ENCODE assay signal across 22 mouse cellular contexts in the genomic region with DNA sequence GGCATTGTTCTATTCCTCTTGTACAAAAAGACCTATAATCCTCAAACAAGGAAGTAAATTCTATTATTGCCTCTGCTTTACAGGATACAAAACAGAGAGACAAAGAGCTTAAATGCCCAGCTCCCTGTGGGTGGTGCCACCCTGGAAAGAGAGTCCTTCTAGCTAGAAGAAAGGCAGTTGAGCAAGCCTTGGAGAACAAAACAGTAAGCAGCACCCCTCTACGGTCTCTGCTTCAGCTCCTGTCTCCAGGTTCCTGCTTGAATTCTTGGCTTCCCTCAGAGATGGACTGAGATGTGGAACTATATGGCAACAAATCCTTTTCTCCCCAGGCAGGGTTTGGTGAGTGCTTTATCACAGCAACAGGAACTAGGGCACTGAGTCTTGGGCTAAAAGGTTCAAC. TPM values are rescaled to one million over a fixed set of nuclear protein-coding genes. Genes with fewer than 3 reads are reported as not detected.
DNase-seq lines count a peak whose midpoint lies in the region; ATAC-seq and TF ChIP-seq lines count a peak whose summit lies in the region.
"Had no signal": no experiment of that assay in that cellular context is flagged by ENCODE, and none has a peak within 500 bp of the region (broad histone marks: within the 10 kb centered on the region; RNA-seq: fewer than 3 reads in every experiment).

No protein-coding gene starts in this region.

- no peaks in the 10 kb centered on the region for H3K79me2 ChIP-seq in MEL (ENCODE audit: control insufficient read depth, insufficient read depth, low read length, poor library complexity)

- no peak for TF ChIP-seq EP300 in MEL (IDR thresholded peaks at IDR 0.05; ENCODE audit: low read depth in 1 of 2, low read length in 2 of 2)

- ATAC-seq in midbrain, embryonic 11.5 days (ENCODE audit: low FRiP score), result no peak
- ATAC-seq in midbrain, embryonic 14.5 days (ENCODE audit: low FRiP score, low TSS enrichment), result no peak
- ATAC-seq in intestine, embryonic 14.5 days (replicated peaks; ENCODE audit: low FRiP score, low TSS enrichment, low read depth), result no peak
- ATAC-seq: forebrain, postnatal 0 days; hindbrain, postnatal 0 days had no signal

- peak; percentile 57 for DNase-seq in midbrain, embryonic 11.5 days (ENCODE audit: low spot score, missing footprints)
- DNase-seq in midbrain, embryonic 14.5 days, result no peak
- DNase-seq in MEL (ENCODE audit: low read depth, low spot score), result peak; percentile 20
- DNase-seq in intestine, embryonic 14.5 days (ENCODE audit: low spot score), result peak; percentile 38
- no peak for DNase-seq in neural tube, embryonic 10.5 days (ENCODE audit: extremely low spot score, low spot score)
- no peak for DNase-seq in cerebellum, postnatal 14 days
- DNase-seq in kidney, postnatal 14 days, result no peak
- DNase-seq: adrenal gland, adult 8-10 months; cerebellum, adult 11 months; cerebellum, adult 8-10 months; cerebellum, postnatal 25 days; forebrain, postnatal 0 days; gastrocnemius, adult 2 months; gastrocnemius, postnatal 25 days; heart, postnatal 4 days had no signal

- H3K4me1 ChIP-seq in midbrain, embryonic 11.5 days (ENCODE audit: control insufficient read depth, insufficient read depth, low read length), result no peaks in the 10 kb centered on the region
- H3K4me1 ChIP-seq in midbrain, embryonic 14.5 days (ENCODE audit: control insufficient read depth, insufficient read depth, low read length), result peaks cover 2% of the 10 kb centered on the region; the same call in 1 of the 2 replicates
- peaks cover 11 to 35% of the 10 kb centered on the region in 2 experiments for H3K4me1 ChIP-seq in MEL (ENCODE audit: control insufficient read depth in 1 of 2, insufficient read depth in 2 of 2, low read length in 2 of 2)
- H3K4me1 ChIP-seq in intestine, embryonic 14.5 days (replicated peaks; ENCODE audit: control insufficient read depth, insufficient read depth, low read length), result no peaks in the 10 kb centered on the region
- H3K4me1 ChIP-seq in small intestine, adult 2 months (ENCODE audit: control insufficient read depth, insufficient read depth, insufficient read length, low read length), result peaks cover 26% of the 10 kb centered on the region; the same call in 1 of the 2 replicates
- H3K4me1 ChIP-seq: forebrain, embryonic 12.5 days; hindbrain, embryonic 12.5 days had no signal

- H3K9me3 ChIP-seq in midbrain, embryonic 11.5 days (ENCODE audit: control insufficient read depth, low read length), result no peaks in the 10 kb centered on the region
- no peaks in the 10 kb centered on the region for H3K9me3 ChIP-seq in midbrain, embryonic 14.5 days (ENCODE audit: control insufficient read depth, low read length)
- H3K9me3 ChIP-seq in MEL (replicated peaks; ENCODE audit: insufficient read depth, low read length), result no peaks in the 10 kb centered on the region
- H3K9me3 ChIP-seq in intestine, embryonic 14.5 days (ENCODE audit: control insufficient read depth, low read length), result no peaks in the 10 kb centered on the region
- H3K9me3 ChIP-seq: embryonic facial prominence, embryonic 13.5 days; forebrain, embryonic 12.5 days; heart, embryonic 13.5 days; hindbrain, embryonic 12.5 days had no signal

- TF ChIP-seq RAD21 in MEL (IDR thresholded peaks at IDR 0.05; ENCODE audit: low read depth, low read length), result no peak

- WGBS in midbrain, embryonic 11.5 days, result 41% methylated on average over 1 of the region's 1 CpGs
- 33% methylated on average over 1 of the region's 1 CpGs for WGBS in midbrain, embryonic 14.5 days
- WGBS in intestine, embryonic 14.5 days, result 79% methylated on average over 1 of the region's 1 CpGs
- 37% methylated on average over 1 of the region's 1 CpGs for WGBS in small intestine, adult 2 months

- no peak overlapping the region for H3K27ac ChIP-seq in midbrain, embryonic 11.5 days (ENCODE audit: low read depth, low read length)
- H3K27ac ChIP-seq in midbrain, embryonic 14.5 days (replicated peaks; ENCODE audit: low read depth, low read length), result no peak overlapping the region
- H3K27ac ChIP-seq in MEL (ENCODE audit: control insufficient read depth, low read depth, low read length), result no peak overlapping the region
- no peak overlapping the region for H3K27ac ChIP-seq in intestine, embryonic 14.5 days (ENCODE audit: low read depth)
- peak overlapping the region; percentile 58 for H3K27ac ChIP-seq in small intestine, adult 2 months (ENCODE audit: insufficient read depth, low read depth, low read length)
- H3K27ac ChIP-seq: embryonic facial prominence, embryonic 13.5 days; forebrain, embryonic 12.5 days; gastrocnemius, adult 2 months; heart, embryonic 13.5 days; hindbrain, embryonic 12.5 days; hindbrain, postnatal 0 days had no signal

- no peaks in the 10 kb centered on the region for H3K36me3 ChIP-seq in midbrain, embryonic 11.5 days (ENCODE audit: control insufficient read depth, insufficient read depth, low read length)
- H3K36me3 ChIP-seq in midbrain, embryonic 14.5 days (ENCODE audit: control insufficient read depth, insufficient read depth, low read length), result no peaks in the 10 kb centered on the region
- H3K36me3 ChIP-seq in MEL (ENCODE audit: control insufficient read depth in 1 of 2, insufficient read depth in 2 of 2, low read length in 2 of 2), result peaks cover 0 to 28% of the 10 kb centered on the region in 2 experiments; a peak in 2 of 4 replicates
- no peaks in the 10 kb centered on the region for H3K36me3 ChIP-seq in intestine, embryonic 14.5 days (ENCODE audit: control insufficient read depth, insufficient read depth, low read length)
- H3K36me3 ChIP-seq in small intestine, adult 2 months (ENCODE audit: control insufficient read depth, insufficient read depth, low read length), result no peaks in the 10 kb centered on the region
- H3K36me3 ChIP-seq: embryonic facial prominence, embryonic 13.5 days; forebrain, embryonic 12.5 days; heart, embryonic 13.5 days; hindbrain, embryonic 12.5 days had no signal

- H3K4me2 ChIP-seq in midbrain, embryonic 11.5 days, result no peak overlapping the region
- H3K4me2 ChIP-seq in midbrain, embryonic 14.5 days (ENCODE audit: low read length), result no peak overlapping the region
- no peak overlapping the region for H3K4me2 ChIP-seq in intestine, embryonic 14.5 days (ENCODE audit: low read length)
- H3K4me2 ChIP-seq: embryonic facial prominence, embryonic 13.5 days; forebrain, embryonic 12.5 days; heart, embryonic 13.5 days; hindbrain, embryonic 12.5 days had no signal

- H3K4me3 ChIP-seq in midbrain, embryonic 11.5 days (ENCODE audit: low read depth, low read length), result no peak overlapping the region
- no peak overlapping the region for H3K4me3 ChIP-seq in midbrain, embryonic 14.5 days (replicated peaks; ENCODE audit: low read depth, low read length)
- H3K4me3 ChIP-seq in MEL (ENCODE audit: control insufficient read depth in 1 of 2, insufficient read depth in 1 of 2, low read depth in 2 of 2, low read length in 2 of 2), result no peak overlapping the region
- H3K4me3 ChIP-seq in intestine, embryonic 14.5 days (ENCODE audit: low read depth, low read length), result no peak overlapping the region
- no peak overlapping the region for H3K4me3 ChIP-seq in small intestine, adult 2 months (ENCODE audit: low read depth, low read length)
- H3K4me3 ChIP-seq: embryonic facial prominence, embryonic 13.5 days; forebrain, embryonic 12.5 days; gastrocnemius, adult 2 months; heart, embryonic 13.5 days; hindbrain, embryonic 12.5 days had no signal

- TF ChIP-seq CTCF in MEL (IDR thresholded peaks at IDR 0.05 in 2 of 3, conservative IDR thresholded peaks at IDR 0.05 in 1 of 3; ENCODE audit: control insufficient read depth in 1 of 3, insufficient read depth in 1 of 3, low read depth in 2 of 3, low read length in 3 of 3, poor library complexity in 1 of 3, severe bottlenecking in 1 of 3), result no peak
- no peak for TF ChIP-seq CTCF in small intestine, adult 2 months (IDR thresholded peaks at IDR 0.05; ENCODE audit: extremely low read depth, insufficient read length, insufficient replicate concordance, low read depth, low read length)

- TF ChIP-seq POLR2A in MEL (IDR thresholded peaks at IDR 0.05; ENCODE audit: control insufficient read depth in 1 of 2, insufficient read depth in 1 of 2, low read depth in 1 of 2, low read length in 2 of 2, poor library complexity in 1 of 2), result no peak
- no peak for TF ChIP-seq POLR2A in small intestine, adult 2 months (IDR thresholded peaks at IDR 0.05; ENCODE audit: low read depth, low read length)

- H3K27me3 ChIP-seq in midbrain, embryonic 11.5 days (ENCODE audit: control insufficient read depth, insufficient read depth, low read length), result no peaks in the 10 kb centered on the region
- no peaks in the 10 kb centered on the region for H3K27me3 ChIP-seq in midbrain, embryonic 14.5 days (ENCODE audit: control insufficient read depth, insufficient read depth, low read length)
- no peaks in the 10 kb centered on the region for H3K27me3 ChIP-seq in MEL (ENCODE audit: control insufficient read depth in 1 of 2, insufficient read depth in 2 of 2, low read length in 2 of 2)
- H3K27me3 ChIP-seq in intestine, embryonic 14.5 days (replicated peaks; ENCODE audit: control insufficient read depth, insufficient read depth, low read length), result no peaks in the 10 kb centered on the region
- H3K27me3 ChIP-seq in small intestine, adult 2 months (ENCODE audit: control insufficient read depth, insufficient read depth, low read length), result no peaks in the 10 kb centered on the region
- H3K27me3 ChIP-seq: CH12.LX; embryonic facial prominence, embryonic 13.5 days; forebrain, embryonic 12.5 days; hindbrain, embryonic 12.5 days had no signal

- H3K9ac ChIP-seq in midbrain, embryonic 11.5 days (ENCODE audit: low read length), result no peak overlapping the region
- no peak overlapping the region for H3K9ac ChIP-seq in midbrain, embryonic 14.5 days (replicated peaks; ENCODE audit: low read length)
- H3K9ac ChIP-seq in MEL (ENCODE audit: control insufficient read depth, low read depth, low read length, poor library complexity, severe bottlenecking), result no peak overlapping the region
- H3K9ac ChIP-seq in intestine, embryonic 14.5 days (ENCODE audit: low read length), result no peak overlapping the region
- H3K9ac ChIP-seq: embryonic facial prominence, embryonic 13.5 days; forebrain, embryonic 12.5 days; forebrain, postnatal 0 days; heart, embryonic 13.5 days; hindbrain, embryonic 12.5 days had no signal

TF ChIP-seq in MEL, 35 proteins besides CTCF, POLR2A, EP300 and RAD21 (continues in another document):
- TF ChIP-seq ZMIZ1 (IDR thresholded peaks at IDR 0.05; ENCODE audit: low read depth, low read length), result no peak
- no peak for TF ChIP-seq TBP (IDR thresholded peaks at IDR 0.05; ENCODE audit: low read depth, low read length)
- TF ChIP-seq POLR2AphosphoS5 (IDR thresholded peaks at IDR 0.05; ENCODE audit: borderline replicate concordance, low read depth, low read length), result no peak

RNA-seq across cellular contexts. Expression of a gene that starts 11.7 kb away (rescaled TPM):
- 169 and 177 TPM in 2 replicates for polyA plus RNA-seq in midbrain, embryonic 11.5 days (2014; fragmentation: Nextera tagmentation; extraction: Ambion mirVana)
- 58.7 and 80.0 TPM in 2 replicates for polyA plus RNA-seq in midbrain, embryonic 14.5 days (2014; fragmentation: Nextera tagmentation; extraction: Ambion mirVana)
- total RNA-seq in MEL (2012; rRNA removed), result 5.4 and 8.6 TPM in 2 replicates
- polyA plus RNA-seq in MEL (2012; ENCODE audit: insufficient read depth in 1 of 2, insufficient read length in 2 of 2, low read depth in 1 of 2, low replicate concordance in 2 of 2, missing spikeins in 1 of 2), result 10 to 100 TPM in 1 of 2 experiments, not detected in 1; 13.8 TPM
- polyA plus RNA-seq in intestine, embryonic 14.5 days (2014; fragmentation: Nextera tagmentation; extraction: Ambion mirVana), result 89.3 and 105 TPM in 2 replicates
- polyA plus RNA-seq in small intestine, adult 2 months (2012; rRNA removed), result 6.4 and 10.1 TPM in 2 replicates

Comparison
In these comparisons a context has a peak if more than half of its experiments do, and no peak if none do; other contexts are left out.
1. DNase-seq: peak in midbrain, embryonic 11.5 days (single experiment), MEL (single experiment) and intestine, embryonic 14.5 days (single experiment); none in midbrain, embryonic 14.5 days (single experiment), neural tube, embryonic 10.5 days (single experiment), cerebellum, postnatal 14 days (0 of 2) and kidney, postnatal 14 days (single experiment).